Mouse (Mus musculus) fibroblast of lung, adult 2 months (primary cell): ENCODE measurements around the gene Sh2d3c.

ENCODE experiments used
- DNase-seq: peaks from one replicate; pipeline ENCODE4 v3.0.0-alpha.2; 2011; ENCODE audit warnings: low read depth

The Sh2d3c gene

DNA sequence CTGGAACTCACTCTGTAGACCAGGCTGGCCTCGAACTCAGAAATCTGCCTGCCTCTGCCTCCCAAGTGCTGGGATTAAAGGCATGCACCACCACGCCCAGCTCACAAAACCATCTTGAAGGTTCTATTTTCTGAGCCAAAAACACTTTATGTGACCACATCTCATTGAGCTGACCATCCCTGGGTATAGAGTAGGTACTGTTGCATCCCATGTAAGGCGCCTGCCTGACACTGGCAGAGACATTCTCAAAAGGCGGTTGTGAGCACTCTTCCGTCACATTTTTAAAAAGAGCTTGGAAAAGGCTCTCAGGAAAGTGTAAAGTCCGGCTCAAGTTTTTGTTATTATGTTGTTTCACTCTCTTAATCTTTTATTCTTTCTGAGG is 35.8 kb downstream of the Sh2d3c start:
- no peak for DNase-seq

DNA sequence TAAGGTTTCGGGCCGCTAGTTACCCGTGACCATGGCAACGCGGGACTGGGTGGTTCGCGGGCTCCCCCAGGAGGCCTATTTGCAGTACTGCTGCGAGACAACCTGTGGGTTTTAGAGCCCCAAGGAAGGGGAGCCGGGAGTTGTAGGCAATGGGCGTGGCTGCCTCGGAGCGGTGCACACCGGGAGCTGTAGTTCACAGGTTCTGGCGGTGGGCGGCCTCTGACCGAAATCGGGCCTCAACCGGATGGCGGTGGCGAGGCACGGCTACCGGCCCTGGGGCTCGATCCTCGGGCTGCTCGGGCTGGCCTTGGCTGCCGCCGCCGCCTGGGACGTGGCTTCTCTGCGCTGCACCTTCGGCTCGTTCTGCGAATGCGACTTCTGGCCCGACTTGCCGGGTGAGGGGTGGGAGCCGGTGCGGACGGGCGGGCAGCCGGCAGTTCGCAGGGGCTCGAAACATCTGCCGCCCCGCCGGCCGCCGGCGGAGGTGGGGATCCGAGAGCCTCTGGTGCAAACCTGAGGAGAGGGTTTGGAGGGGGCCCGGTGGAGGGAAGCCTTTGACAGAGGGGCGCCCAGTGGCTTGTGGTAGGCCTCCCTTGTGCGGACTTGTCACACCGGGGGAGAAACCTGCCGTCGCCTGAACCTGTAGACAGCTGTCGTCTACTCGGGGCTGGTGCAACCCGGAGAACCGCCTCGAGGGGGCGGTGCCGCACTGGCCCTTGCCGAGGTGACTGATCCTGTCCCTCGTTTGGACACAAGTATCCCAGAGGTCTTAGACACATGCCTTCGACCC is 36.4 kb downstream of the Sh2d3c start, which contains the start of gene Tor2a:
Tor2a (plus strand) TSS at position 179 of the 790 bp plus-strand sequence.
- peak; percentile 93 for DNase-seq

DNA sequence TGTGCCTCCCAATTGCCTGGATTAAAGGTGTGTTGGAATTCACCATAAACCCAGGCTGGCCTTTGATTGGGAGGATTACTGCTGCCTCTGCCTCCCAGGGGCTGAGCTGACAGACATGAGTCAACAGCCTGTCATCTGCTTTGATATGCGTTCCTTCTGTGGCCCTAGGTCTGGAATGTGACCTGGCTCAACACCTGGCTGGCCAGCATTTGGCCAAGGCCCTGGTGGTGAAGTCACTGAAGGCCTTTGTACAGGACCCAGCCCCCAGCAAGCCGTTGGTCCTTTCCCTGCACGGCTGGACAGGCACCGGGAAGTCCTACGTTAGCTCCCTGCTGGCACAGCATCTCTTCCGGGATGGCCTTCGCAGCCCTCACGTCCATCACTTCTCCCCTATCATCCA is 37.6 kb downstream of the Sh2d3c start:
- no peak for DNase-seq

DNA sequence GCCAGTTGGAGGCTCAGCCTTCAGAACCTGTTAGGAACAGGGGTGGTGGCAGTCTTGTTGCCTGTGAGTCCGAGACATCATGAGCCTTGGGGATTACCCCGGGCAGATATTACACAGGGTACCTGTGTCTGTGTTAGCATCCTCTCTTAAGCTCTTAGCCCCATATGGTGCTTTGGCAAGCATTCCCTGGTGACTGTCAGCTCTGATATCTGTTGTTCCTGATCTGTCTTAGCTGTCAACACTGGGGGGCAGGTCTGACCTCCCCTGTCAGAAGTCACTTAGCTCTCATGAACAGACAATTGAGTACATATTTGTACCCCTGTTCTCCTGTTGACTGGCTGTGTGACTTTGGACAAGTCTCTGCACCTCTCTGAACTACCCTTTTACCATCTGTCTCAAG is 38.1 kb downstream of the Sh2d3c start:
- no peak for DNase-seq

DNA sequence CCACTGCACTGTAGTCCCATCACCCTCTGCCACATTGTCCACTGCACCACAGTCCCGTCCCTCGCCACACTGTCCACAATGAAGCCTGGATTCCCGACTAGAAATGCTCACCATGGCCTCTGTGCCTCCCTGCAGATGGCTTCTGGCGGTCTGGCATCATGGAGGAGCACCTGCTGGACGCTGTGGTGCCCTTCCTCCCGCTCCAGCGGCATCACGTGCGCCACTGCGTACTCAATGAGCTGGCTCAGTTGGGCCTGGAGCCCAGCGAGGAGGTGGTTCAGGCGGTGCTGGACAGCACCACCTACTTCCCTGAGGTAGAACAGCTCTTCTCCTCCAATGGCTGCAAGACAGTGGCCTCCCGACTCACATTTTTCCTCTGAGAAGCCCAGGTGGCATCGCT is 40.5 kb downstream of the Sh2d3c start:
- DNase-seq = no peak

DNA sequence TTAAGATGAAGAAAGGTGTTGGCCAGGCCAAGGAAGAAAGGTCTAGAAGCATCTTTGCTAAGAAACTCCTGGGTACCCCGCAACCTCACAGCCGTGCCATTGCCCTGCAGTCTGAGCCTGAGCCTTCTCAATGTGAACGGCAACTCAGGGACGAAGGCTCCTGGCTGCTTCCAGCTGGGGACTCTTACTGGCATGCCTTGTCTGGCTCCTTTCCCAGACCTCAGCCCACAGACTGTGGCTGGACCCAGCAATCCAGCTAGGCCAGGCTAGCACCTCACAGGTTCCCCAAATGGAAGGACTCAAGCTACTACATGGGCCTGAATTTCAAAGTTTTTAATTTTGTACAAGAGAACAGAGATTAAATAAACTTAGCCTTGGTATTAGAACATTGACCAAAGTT is 41.0 kb downstream of the Sh2d3c start:
- DNase-seq = no peak

DNA sequence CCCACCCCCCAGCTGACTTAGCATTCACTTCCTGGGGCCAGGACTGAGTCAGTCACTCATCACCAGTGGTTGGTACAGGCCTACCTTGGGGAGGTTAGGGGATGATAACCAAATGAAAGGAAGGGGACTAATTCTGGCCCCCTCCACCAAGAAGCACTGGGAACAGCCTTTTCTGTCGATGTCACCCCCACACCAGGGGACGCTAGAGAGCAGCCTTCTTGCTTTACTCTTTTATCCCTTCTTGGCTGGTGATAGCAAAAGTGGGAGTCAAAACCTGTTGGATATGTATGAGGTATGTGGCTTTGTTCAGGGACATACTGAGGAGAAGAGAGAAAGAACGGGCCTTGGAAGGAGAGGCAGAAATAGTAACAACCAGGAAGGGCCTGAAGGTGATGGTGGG is 42.5 kb downstream of the Sh2d3c start:
- no peak for DNase-seq

DNA sequence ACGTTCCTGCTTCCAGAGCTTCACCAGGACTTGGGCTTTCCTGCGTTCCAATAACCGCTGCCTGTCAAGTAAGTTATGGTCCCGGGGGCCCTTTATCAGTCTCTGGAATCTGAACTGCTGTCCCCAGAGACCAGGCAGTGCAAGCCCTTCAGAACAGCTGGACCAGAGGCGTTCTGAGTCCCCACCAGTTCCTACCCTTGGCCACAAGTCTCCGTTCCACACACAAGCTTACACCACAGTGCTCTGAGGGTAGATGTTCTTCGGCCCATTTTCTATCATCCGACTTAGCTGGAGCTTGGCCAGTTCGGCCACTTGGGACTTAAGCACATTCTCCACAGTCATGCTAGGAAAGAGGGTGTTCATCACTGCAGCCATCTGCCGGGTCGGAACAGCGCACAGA is 46.4 kb downstream of the Sh2d3c start:
- no peak for DNase-seq

DNA sequence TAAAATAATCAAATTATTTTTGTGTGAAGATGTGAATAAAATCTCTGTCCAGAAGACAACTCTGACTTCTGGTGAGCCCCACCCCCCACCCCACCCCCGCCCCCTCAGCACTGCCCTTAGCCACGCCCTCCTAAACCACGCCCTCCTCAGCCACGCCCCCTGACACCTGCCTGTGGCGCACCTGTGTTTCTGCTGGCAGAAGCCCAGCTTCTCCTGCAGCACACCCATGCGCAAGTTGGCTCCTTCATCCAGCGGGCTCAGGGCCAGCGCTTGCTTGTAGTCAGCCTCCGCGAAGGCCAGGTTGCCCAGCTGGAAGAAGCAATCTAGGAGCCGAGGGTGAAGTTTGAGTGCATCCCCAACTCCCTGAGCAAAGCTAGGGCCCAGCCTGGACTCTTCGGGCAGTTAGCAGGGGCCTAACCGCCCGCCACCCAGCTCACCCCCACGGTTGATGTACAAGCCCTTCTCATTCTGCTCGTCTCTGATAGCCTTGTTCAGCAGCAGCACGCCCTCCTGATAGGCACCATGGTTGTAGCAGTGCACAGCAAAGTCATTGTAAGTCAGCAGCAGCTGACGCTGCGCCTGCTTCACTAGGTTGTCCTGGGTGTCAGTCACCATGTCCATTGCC is 47.9 kb downstream of the Sh2d3c start:
- no peak for DNase-seq

DNA sequence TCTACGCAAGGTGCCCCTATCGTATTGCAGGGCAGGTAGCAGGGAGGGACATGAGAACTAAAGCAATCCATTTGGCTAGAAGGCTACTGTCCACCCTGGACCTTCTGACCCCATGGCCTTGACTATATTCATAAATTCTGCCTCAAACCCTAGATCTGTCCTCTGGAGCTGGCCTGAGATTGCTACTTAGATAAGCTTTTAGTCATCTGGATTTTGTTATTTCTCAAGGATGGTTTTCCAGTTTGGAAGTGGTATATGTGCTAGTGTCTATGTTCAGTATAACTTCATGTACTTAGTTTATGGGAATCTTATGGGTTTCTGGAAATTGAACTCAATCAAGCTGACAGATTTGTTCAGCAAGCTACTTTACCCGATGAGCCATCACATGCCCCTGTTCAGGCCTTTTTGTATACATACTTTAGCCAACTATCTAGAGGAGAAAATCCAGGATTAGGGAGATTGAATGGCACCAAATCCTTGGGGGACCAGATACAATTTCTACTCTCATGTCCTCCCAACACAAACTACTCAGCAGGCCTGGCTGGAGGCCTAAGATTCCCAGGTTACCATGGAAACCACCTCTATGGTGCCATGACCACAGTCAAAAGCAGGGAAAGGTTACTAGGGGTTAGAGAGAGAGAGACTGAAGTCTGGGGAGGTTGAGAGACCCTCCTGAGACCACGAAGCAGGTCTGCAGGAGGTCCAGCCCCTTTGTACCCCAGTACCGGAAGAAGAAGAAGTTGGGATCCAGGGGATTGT is 48.7 kb downstream of the Sh2d3c start:
- no peak for DNase-seq

DNA sequence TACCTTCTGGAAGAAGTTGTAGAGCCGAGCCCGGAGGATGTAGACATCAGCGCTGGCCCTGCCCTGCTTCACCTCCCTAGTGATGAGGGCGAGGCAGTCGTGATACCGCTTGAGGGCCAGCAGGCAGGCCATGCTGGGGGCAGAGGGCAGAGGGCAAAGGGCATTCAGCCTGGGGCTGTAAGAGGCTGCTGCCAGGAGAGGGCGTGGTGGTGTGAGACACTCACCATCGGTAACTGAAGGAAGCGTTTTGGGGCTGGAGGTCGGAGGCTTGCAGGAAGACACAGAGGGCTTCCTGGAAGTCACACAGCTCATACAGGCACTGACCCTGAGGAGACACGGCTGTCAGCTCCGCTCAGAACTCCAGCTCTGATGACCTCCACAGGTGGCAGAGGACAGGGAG is 51.0 kb downstream of the Sh2d3c start:
- DNase-seq = no peak

DNA sequence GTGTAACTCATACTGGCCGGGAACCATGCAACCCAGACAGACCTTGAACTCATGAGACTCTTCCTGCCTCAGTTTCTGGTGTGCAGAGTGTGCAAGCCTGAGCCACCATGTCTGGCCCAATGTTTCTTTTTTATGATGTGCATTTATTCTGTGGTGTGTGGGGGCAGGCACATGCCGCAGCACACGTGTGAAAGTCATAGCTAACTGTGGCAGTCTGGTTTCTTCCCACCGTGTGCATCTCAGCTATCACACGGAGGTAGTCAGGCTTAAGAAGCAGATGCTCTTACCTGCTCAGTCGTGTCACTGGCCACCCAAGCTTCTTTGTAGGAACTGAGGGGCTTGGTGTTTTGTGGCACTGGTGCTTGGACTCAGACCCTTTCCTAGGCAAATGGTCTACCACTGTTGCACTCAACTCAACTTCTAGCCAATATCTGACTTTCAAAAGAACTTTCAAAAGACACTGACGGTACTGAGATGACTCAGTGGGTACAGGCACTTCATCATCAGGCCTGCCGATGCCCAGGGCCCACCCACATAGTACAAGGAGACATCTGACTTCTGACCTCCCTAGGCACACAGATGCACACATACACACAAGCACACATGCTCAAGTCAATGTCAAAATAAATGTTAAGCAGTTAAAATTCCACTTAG is 51.9 kb downstream of the Sh2d3c start:
- no peak for DNase-seq

DNA sequence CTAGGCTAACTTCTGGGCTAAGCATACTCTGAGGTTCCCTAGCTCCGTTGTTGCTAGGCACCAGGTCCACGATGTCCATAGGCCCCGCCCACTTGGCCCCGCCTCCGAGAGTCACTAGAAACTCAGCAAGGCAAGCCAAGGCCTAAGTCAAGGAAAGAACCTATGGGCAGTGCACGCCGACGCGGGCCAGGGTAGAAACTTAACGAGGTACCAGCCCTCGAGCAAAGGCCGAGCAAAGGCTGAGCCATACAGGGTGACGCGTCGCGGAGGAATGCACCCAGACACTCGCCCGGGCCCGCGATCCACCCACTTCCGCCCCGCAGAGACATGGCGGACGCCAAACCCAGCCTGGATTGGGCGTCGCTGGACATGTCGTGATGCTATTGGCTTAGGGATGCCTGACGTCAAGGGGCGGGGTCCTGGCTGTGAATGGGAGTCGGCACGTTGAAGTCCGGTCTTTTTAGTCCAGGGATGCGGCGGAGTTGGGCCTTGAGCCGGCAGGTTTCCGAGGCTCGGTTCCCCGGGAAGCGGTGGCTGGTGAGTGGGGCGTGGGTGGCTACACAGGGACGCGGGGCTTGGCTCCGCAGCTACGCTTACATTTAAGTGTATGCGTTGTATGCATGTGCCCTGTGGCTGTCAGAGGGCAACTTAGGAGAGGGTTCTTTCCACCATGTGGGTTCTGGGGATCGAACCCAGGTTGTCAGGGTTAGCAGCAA is 54.7 kb downstream of the Sh2d3c start, which contains the start of the genes Ttc16 and Ptrh1:
Ttc16 (minus strand) TSS at position 275 of the 716 bp plus-strand sequence.
Ptrh1 (plus strand) TSS at position 428 of the 716 bp plus-strand sequence.
- peak; percentile 94 for DNase-seq

DNA sequence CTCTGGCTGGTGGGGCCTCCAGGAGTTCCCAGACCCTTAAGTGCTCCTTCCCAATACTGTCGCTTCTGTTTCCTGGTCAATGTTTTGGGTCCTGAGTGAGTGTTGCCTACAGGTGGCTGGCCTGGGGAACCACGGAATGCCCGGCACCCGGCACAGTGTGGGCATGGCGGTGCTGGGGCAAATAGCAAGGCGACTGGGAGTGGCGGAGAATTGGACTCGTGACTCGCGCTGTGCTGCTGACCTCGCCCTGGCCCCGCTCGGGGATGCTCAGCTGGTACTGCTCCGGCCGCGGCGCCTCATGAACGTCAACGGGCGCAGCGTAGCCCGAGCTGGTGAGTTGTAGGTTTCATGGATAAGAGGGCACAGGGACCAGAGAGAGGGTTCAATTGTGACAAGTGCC is 55.3 kb downstream of the Sh2d3c start:
- DNase-seq = no peak

DNA sequence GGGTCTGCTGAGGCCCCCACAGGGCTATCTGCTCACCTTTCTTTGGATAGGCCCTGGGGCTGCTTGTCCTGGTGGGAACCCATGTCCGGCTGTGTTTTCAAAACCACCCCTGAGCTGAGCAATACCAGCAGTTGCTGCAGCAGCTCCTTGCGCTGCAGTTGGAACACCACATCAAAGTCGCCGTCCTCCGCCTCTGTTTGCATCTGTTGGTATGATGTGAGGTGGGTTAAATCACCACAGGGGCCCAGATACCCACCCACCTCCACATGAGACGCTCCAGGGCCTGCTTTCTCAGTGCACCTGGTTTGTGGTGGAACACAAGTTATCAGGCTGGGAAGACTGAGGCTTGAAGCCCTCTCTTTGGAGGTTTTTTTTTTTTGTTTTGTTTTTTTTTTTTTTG is 57.2 kb downstream of the Sh2d3c start:
- DNase-seq = no peak

DNA sequence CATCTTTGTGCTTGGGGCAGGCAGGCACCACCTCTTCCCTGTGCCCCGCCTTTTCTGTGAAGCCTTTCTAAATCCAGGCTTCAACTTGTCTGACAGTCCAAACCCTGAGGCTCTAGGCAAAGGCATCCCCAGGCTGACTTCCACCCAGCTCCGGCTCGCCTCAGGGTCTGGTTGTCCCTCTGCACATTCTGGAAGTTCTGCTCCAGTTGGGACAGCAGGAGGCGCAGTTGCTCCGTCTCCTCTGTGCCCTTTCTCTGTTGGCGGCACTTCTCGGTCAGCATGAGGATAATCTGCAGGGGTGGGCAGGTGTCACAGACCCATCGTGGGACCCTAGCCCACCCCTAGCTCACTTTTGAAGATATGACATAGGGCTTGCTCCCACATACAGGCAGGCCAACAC is 58.3 kb downstream of the Sh2d3c start:
- DNase-seq = no peak

DNA sequence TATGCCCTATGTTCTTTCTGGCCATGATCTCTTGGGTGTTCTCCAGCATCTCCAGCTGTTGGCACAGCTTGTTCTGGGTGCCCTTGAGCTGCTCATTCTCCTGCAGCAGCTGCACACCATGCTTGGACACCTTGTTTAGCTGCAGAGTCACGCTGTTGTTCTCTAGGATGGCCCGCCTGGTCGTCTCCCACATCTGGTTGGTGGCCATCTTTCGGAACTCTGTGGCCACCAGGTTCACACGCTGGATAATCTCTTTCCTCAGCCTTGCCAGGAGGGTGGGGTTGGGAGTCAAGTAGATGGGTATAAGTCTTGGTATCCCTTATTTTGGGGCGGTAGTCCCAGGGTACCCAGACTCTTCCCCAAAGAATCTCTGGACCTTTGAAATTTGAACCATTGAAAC is 58.9 kb downstream of the Sh2d3c start:
- no peak for DNase-seq

DNA sequence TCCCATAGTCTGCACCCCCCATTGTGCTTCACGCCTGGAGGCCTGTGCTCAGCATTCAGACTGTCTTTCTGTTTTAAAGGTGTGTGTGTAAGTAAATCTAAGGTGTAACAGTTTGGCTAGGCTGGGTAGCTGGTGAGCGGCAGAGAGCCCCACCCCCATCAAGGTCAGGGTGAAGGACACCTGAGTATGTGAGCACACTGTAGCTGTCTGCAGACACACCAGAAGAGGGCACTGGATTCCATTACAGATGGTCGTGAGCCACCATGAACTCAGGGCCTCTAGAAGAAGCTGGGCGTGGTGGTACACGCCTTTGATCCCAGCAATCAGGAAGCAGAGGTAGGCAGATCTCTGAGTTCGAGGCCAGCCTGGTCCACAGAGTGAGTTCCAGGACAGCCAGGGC is 60.9 kb downstream of the Sh2d3c start:
- DNase-seq = no peak

DNA sequence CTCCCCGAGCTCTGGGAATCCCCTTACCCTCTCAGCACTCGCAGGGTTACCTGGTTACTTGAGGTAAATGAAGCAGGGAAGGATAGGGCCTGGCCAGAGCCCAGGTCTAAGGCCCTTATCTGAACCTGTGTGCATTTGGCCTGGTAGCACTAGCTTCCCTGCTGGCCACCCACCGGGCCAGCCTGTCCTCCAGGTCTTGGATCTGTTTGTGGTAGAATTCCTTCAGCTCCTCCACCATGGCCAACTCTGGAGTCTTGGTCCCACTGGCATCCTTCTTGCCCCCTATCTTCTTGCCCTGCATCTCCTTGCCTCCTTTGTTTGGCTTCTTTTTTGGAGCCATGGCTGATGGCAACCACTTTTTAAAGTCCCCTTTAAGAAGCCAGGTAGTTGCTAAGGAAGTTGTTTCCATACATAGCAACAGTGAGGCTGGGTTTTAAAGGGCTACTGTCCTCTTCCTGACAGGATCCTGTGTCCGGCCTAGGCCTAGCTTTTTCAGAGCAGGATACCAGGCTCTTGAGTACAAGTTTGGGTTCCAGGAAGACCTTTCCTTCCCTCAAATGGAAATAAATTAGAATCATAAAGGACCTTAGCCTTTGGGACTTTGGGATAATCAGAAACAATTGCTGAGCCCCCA is 63.3 kb downstream of the Sh2d3c start, which contains the start of gene Cfap157:
Cfap157 (minus strand) TSS at position 381 of the 634 bp plus-strand sequence.
- DNase-seq = no peak

DNA sequence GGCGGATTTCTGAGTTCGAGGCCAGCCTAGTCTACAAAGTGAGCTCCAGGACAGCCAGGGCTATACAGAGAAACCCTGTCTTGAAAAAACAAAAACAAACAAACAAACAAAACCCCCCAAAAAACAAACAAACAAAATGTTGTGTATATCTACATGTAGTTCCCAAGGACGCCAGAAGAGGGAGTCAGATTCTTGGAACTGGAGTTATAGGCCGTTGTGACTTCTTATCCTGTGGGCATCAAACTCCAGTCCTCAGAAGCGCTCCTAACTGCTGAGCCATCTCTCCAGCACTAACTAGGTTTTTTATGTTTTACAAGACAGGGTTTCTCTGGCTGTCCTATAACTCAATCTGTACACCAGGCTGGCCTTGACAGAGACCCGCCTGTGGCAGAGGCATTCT is 66.3 kb downstream of the Sh2d3c start:
- no peak for DNase-seq

DNA sequence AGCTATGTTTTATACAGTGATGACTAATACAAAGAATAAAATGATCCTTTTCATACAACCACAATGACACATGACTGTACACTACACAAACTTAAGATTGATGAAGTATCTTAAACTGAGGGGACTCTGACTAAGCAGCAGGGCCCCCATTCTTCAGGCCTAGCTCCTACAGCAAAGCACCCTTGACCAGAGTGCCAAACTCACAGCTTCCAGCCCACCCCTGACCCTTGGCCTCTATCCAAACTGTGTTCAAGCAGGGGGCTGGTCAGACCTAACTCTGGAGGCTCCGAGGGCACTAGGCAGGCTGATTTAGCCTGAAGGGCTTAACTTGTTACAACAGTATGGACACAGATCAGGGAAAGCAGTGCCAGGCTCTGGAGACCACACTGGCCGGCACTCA is 67.7 kb downstream of the Sh2d3c start:
- DNase-seq = no peak
